Mouse (Mus musculus): ENCODE measurements around the gene Omp. TPM values are rescaled to one million over a fixed set of nuclear protein-coding genes. Genes with fewer than 3 reads are reported as not detected.

Gene Omp
- total RNA-seq, 1 experiment from 2014 or later: 0.23 TPM

DNA sequence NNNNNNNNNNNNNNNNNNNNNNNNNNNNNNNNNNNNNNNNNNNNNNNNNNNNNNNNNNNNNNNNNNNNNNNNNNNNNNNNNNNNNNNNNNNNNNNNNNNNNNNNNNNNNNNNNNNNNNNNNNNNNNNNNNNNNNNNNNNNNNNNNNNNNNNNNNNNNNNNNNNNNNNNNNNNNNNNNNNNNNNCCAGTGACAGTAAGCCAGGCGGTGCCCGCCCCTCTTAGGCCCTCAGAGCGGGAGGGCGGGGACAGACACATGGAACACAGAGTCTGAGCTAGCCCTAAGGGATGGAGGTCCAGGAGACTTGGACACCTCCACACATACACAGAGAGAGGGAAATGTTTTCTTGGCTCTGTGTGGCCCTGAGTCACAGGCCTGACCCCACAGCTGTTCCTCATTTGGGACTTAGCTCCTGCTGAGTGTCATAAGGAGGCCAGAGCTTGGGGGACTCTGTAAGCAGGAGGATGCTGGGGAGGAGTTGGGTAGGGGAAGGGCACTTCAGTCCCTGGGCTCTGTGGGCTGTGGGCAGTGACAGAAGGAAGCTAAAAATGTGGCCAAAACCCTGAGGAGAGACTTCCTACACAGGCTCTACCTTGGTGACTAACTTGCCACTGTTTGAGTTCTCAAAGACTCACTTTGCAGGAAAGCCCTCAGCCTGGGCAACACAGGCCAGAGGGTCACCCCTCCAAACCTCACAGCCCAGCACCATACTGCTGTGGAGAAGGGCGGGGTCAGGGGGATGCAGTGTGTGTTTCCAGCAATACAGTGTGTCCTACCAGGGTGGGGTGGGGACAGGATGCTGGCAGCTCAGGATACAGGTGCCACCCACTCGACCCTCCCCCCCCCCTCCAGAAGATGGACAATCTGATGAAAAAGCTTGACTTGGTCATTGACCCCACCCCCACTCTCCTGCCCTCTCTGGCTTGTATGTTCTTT is 26.1 kb upstream of the Omp start:
- ATAC-seq (replicated peaks; ENCODE audit: low read depth, poor library complexity, severe bottlenecking): peak; percentile 83

DNA sequence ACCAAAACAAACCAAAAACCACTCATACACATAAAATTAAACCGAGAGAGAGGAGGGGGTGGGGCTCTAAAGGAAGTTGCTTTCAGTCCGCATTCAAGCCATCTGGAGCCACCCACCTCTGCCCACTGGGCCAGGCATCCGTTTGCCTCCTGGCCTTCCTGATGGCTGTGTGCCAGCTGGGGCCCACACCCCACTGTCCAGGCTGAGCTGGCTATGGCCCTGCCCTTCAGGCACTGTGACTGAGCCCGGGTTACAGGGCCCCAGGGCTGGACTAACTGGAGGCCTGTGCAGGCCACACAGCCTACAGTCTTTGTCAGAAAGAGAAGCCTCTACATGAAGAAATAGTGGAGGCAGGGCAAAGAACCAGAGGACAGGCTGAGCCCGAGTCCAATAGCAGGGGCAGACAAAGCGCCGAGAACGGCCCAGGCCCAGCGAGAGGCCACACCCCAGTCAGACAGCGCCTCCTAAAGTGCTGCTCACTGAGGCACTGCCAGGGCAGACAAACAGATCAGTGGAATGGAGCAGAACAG is 19.8 kb upstream of the Omp start:
- peak; percentile 66 for ATAC-seq (replicated peaks; ENCODE audit: low read depth, poor library complexity, severe bottlenecking)

DNA sequence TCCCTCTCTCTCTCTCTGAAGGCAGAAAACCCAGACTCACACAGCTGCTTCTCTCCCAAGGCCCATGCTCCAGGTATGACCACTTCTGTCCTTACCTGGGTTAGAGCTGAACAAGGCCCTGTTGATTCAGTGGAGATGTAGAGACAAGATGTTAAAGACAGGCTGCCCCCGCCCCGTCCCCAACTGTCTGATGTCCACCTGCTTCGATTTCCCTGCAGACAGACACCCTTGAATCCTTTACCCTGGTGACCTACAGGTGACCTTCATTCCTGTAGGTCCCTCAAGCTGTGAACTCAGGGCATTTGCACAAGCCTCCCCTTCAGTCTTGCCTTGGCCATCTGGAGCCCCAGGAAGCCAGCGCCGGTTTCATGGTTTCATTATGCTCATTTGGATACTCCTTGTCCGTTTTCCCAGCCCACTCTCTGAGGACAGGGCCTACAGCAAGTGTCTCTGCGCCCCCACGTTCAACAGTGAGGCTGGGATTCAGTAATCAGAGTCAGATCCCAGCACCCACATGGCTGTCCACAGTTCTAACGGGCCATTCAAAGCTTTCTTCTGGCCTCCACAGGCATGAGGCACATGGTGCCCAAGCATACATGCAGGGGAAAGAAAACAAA is 19.2 kb upstream of the Omp start:
- ATAC-seq (replicated peaks; ENCODE audit: low read depth, poor library complexity, severe bottlenecking): no peak

DNA sequence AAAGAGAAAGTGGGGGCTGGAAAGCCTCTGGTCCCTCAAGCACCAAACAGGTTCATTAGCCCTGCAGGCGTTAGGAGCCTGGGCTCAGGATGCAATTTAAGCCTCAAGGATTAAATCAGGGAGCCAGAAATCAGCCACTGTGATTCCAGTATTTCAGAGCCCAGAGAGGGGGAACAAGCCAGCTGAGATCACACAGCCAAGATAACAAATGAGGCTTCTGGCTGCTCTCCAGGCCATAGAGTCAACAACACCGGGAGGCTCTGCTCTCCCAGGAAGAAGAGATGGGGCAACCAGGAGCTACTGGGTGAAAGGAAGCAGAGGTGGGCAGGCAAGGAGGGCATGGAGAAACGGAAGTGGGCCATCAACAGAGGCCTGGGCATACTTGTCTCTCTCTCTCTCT is 18.4 kb upstream of the Omp start:
- ATAC-seq (replicated peaks; ENCODE audit: low read depth, poor library complexity, severe bottlenecking): no peak

DNA sequence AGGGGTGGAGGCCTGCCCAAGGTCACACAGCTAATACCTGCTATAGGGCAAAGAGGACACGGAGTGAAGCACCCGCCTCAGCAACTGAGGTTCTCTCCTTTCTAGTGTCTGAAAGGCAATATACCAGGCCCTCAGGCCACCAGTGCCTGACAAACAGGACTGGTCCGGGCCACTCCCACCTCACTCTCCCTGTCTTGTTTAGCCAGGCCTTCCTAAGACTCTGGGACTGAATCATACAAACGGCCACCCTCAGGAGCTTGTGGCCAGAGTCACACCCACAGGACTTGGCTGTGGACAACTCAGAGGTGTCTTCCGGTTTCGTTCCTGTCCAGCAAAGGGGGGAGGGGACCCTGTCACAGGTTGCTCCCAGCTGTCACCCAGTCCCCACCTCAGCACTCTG is 16.9 kb upstream of the Omp start:
- no peak for ATAC-seq (replicated peaks; ENCODE audit: low read depth, poor library complexity, severe bottlenecking)

DNA sequence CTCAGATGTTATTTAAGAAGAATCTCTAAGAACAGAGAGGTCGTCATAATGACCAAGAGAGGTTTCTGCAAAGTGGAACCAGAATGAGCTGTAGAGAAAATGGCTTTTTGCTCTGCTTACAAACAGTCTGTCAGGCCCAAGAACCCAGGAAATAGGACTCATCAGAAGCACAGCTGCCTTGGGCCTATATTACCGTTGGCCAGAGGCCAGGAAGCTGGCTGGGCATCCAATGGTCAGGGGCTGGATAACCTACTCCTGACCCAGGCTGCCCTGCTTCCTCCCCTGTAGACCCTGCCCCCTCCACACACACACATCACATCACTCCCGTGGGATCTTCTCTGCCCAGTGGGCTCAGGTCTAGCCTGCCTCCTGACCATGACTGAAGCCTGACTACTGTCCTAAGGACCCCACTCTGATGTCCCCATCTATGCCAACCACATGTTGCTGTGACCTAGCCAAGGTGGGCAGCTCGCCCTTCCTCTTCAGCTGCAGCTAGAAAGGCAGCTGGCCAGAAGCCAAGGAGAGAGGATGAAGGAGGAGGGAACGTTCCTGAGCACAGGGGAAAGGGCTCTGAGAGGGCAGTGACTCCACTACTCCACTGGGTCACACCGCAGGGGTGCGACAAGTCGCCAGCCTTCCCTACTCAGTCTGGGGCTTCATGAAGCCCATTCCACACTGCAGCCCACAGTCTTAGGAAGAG is 14.9 kb upstream of the Omp start:
- ATAC-seq (replicated peaks; ENCODE audit: low read depth, poor library complexity, severe bottlenecking): no peak

DNA sequence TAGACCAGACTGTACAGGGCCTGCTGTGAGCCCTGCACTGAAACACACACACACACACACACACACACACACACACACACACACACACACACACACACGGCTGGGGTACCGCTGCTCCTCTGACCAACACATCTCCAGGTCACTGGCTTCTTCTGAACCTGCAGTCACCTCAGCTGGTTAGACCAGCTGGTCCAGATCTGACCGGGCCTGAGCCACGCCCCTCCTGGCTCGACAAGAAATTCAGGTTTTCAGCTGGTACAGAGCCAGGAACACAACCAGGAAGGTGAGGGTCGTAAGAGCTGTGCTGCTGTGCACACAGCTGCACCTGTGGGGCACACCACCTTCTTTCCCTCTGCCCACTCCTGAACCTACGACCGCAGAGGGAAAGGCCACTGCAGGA is 13.2 kb upstream of the Omp start:
- no peak for ATAC-seq (replicated peaks; ENCODE audit: low read depth, poor library complexity, severe bottlenecking)

DNA sequence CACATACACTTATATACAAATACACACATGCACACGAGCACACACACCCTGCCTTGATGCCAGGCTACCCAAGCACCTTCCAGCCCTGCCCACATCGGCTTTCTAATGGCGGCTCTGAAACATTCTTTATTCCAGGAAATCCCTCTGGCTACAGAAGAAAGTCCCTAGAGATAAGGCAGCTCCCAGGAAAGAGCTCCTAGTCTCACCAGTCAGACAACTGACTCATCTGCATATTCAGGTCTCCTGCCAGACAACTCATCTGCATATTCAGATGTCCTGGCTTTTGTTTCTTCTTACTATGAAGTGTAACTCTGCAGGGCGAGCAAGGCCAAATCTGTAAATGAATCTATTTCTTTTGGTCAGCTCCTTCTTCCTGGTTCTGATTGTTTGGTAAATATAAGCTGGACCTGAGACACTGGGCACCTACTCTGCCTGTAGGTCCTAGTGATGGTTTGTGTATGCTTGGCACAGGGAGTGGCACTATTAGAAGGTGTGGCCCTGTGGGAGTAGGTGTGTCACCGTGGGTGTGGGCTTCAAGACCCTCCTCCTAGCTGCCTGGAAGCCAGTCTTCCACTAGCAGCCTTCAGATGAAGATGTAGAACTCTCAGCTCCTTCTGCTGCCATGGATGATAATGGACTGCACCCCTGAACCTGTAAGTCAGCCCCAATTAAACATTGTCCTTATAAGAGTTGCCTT is 12.5 kb upstream of the Omp start:
- no peak for ATAC-seq (replicated peaks; ENCODE audit: low read depth, poor library complexity, severe bottlenecking)

DNA sequence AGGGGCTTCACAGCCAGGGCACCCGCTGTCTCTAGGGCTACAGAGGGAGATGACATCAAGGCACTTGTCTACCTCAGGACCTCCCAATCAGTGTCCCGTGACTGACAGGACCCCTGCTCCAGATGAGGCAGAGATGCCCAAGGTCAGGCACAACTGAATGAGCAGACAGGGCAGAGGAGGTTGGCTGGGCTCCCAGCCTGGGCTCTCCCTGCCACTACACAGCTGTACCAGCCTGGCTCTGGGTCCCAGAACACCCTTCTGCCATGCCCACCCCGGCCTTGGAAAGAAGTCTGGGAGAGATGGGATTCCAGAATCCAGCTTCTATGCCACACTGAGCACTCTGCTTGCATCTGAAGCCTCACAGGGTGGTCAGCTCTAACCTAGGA is 11.0 kb upstream of the Omp start:
- no peak; the same call in 1 of the 2 replicates for ATAC-seq (replicated peaks; ENCODE audit: low read depth, poor library complexity, severe bottlenecking)

DNA sequence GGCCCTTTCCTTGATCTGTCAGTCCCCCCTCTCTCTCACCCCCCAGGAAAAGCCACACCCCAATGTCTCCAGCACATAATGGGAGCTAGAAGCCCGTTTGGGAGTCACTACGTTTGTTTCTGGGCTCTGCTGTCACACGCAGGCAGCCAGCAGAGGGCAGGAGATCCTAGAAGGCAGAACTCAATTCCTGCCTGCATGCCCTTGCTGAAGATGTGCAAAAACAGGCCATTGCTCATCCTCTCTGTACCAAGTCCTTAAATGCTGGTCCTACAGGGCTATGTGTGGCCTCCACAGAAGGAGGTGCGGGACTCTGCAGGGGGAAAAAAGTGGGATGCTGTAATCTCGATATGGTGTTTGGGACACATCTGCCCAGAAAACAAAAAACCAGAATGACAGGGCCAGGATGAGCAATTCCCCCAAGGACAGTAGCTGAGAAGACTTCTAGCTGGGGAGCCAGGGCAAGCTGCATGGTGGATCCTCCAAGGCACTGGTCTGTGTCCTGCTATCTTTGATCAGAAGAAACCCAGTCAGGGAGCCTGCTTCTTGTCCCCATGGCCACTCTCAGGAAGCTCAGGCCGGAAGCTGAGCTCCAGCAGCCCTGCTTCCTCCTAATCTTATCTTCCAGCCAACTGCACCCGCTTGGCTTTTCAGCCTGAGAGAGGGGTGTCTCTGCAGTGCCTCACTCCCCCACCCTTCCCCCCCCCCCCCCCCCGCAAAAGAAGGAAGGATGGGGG is 10.4 kb upstream of the Omp start:
- peak; percentile 70 for ATAC-seq (replicated peaks; ENCODE audit: low read depth, poor library complexity, severe bottlenecking)

DNA sequence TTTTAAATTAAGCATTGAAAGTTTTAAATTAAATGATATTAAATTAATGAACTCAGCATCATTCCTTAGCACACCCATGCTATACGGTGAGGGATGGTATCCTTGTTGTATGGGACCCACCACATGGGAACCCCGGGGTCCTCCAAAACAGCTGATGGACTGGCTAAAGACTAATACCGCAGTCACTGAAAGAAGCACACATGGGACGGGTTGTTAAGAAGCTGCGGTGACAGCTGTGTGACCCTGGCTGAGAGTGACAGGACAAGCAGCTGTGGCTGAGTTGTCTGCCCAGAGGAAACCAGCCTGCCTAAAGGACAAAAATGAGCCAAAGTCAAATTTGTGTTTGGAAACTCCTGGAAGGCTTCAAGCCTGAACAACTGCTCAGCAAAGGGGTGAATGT is 8.6 kb upstream of the Omp start:
- ATAC-seq (replicated peaks; ENCODE audit: low read depth, poor library complexity, severe bottlenecking): no peak

DNA sequence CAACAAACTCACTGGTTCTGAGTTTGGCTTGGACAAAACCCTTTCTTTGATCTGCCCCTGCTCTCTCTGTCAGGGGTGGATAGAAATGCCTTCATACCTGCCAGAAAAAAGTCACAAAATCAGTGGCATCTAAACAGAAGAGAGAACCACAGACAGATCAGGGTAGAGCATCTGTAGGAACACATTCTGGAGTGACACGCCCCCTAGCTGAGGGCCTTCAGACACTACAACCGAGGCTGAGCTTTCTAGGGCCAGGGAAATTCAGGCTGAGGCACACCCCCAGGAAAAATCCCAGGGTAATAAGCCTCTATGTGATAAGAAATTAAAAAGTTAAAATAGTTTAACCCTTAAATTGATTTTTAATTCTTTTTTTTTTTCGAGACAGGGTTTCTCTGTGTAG is 8.0 kb upstream of the Omp start:
- ATAC-seq (replicated peaks; ENCODE audit: low read depth, poor library complexity, severe bottlenecking): no peak

DNA sequence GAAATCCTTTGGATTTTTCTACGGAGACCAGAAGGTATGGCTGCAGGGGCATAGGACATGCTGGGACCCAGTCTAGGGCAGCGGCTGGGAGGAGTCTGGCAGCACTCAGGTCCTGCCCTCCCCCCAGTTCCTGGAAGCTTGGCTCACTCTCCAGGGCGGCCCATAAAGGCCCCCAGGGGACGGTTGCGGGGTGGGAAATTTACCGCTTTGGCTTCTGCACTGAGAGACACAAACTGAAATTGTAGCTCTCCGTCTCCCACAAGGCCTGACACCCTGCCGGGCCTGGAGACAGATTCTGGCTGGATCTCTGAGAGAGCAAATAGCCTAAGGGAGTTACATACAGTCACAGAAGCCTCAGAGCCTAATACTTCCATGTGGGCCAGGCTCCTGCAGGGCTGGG is 7.1 kb upstream of the Omp start:
- no peak for ATAC-seq (replicated peaks; ENCODE audit: low read depth, poor library complexity, severe bottlenecking)

DNA sequence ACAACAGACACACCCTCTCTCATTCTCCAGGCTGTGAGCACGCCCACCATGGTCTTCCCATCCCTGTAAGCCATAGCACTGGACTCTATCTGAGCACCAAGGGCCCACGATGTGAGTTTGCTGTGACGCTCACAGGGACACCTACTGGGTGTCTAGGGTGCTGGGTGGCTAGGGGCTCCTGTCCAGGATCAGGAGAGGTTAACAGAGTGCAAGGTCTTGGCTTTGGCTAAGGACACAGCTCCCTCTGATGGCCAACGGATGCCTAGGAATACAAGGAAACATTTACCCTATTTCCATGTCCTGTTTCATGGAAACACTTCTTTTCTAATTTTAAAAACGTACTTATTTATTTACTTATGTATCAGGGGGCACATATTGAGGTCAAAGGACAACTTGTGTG is 5.2 kb upstream of the Omp start:
- no peak for ATAC-seq (replicated peaks; ENCODE audit: low read depth, poor library complexity, severe bottlenecking)

DNA sequence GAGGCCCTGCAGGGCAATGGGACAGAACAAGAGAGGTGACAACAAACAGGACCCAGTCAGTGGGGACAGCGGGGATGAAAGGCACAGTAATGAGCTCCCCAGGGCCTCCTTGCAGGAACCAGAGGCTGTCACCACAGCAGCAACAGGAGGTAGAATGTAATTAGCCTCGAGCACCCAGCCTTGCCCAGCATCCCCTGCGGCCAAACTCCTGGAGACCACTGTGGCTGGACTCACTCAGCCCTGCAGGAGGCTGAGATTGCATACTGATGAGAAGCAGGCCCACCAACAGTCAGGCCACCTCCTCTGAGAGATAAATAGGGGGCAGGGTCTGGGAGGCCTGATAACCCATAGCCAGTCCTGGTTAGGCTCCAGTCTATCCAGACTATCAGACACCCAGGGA is 4.5 kb upstream of the Omp start:
- no peak for ATAC-seq (replicated peaks; ENCODE audit: low read depth, poor library complexity, severe bottlenecking)

DNA sequence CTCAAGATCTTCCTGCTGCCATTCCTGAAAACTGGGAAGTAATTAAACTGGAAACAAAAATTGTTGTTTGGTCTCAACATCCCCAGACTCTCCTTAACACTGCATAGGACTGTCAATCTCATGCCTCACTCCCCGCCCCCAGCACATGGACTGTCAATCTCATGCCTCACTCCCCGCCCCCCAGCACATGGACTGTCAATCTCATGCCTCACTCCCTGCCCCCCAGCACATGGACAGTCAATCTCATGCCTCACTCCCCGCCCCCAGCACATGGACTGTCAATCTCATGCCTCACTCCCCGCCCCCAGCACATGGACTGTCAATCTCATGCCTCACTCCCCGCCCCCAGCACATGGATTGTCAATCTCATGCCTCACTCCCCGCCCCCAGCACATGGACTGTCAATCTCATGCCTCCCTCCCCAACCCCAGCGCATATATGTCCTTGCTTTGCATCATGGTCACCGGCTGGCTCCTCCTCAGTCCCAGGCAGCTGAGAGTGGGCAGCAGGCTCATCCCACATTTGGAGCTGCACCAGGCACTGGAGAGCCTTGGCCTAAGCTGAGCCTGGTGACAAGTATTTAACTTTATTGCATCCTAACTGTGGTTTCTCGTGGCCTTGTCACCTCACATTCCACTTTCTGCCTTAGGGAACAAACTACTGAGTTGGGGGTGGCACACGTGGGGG is 3.6 kb upstream of the Omp start:
- no peak for ATAC-seq (replicated peaks; ENCODE audit: low read depth, poor library complexity, severe bottlenecking)

DNA sequence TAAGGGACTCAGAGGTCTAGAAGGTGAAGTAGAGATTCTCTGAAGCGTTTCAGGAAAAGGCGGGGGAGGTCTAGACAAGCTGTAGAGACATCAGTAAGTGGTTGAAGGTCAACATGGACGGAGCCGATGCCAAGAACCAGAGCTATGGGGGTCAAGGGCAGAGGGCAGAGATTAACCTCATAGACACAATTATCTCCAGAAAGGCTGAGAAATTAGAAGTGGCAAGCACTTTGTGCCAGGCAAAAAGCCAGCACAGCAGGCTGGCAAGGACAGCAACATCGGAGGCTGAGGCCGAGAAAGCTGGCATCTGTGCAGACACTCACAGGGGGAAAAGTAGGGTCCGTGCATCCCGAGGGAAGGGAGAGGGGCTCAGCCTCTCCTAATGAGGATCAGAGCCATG is 2.5 kb upstream of the Omp start:
- ATAC-seq (replicated peaks; ENCODE audit: low read depth, poor library complexity, severe bottlenecking): no peak

DNA sequence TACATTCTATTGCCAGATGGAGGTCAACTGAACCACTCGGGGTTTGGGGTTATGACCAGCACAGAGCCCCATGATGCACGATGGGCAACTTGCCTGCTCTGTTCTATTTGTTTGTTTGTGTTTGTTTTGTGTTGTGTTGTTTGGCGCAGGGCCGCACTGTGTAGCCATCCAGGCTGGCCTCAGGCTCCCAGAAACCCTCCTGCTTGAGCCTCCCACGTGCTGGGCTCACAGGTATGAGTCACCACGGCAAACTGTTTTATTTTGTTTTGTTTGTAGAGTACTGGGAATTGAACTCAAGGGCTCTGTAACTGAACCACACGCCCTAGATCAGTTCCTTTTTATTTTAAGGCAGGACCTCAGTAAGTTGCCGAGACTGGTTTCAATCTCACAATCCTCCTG is 1.1 kb upstream of the Omp start:
- no peak for ATAC-seq (replicated peaks; ENCODE audit: low read depth, poor library complexity, severe bottlenecking)

DNA sequence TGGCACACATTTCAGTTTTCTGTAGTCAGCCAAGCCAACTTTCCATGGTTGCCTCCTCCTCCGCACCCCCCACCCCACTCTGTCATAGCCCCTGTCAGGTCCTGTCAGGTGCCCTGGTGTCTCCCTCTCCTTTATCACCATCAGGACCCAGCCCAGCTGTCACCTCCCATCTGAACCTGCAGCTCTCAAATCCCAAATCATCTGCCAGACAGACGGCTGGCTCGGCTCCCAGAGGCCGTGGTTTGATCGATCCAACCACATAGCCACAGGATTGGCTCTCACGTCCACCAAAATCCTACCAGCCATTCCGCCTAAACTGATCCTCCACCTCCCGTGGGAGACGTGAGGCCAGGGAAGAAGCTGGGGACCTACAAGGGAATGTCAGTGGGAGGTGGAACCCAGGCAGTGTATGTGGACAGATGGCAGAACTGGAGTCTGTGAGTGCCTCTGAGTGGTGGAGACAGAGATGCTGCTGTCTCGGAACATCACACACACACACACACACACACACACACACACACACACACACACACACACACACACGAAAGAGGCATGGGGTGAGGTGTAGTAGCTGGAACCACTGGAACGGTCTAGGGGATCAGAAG is 642 bp upstream of the Omp start:
- ATAC-seq (replicated peaks; ENCODE audit: low read depth, poor library complexity, severe bottlenecking): peak; percentile 38

Measured in common myeloid progenitor, adult 5-6 weeks (primary cell).